8 mouse cellular contexts compared by ENCODE assay signal in genomic region chr7:70369061-70369730, GRCm38 (mm10). TPM values are rescaled to one million over a fixed set of nuclear protein-coding genes. Genes with fewer than 3 reads are reported as not detected.
DNase-seq lines count a peak whose midpoint lies in the region; ATAC-seq and TF ChIP-seq lines count a peak whose summit lies in the region.

No protein-coding gene starts in this region.

- peak overlapping the region; percentile 60 for H3K4me3 ChIP-seq in E14TG2a.4 (replicated peaks; ENCODE audit: low read length)
- peak overlapping the region; percentile 46 for H3K4me3 ChIP-seq in heart, embryonic 15.5 days
- H3K4me3 ChIP-seq in limb, embryonic 10.5 days = peak overlapping the region; percentile 49
- H3K4me3 ChIP-seq in midbrain, embryonic 16.5 days (ENCODE audit: low read depth, low read length) = peak overlapping the region; percentile 34

- H3K27me3 ChIP-seq in E14TG2a.4 (ENCODE audit: insufficient read depth, low read length) = peaks cover 79% of the 10 kb centered on the region
- peaks cover 74% of the 10 kb centered on the region for H3K27me3 ChIP-seq in heart, embryonic 15.5 days
- H3K27me3 ChIP-seq in limb, embryonic 10.5 days (ENCODE audit: low read depth, poor library complexity, severe bottlenecking) = peaks cover 61% of the 10 kb centered on the region
- peaks cover 41% of the 10 kb centered on the region for H3K27me3 ChIP-seq in midbrain, embryonic 16.5 days (ENCODE audit: control insufficient read depth, insufficient read depth, low read depth, low read length)

- no peaks in the 10 kb centered on the region for H3K9me3 ChIP-seq in E14TG2a.4 (ENCODE audit: low read length)
- H3K9me3 ChIP-seq in heart, embryonic 15.5 days (replicated peaks) = no peaks in the 10 kb centered on the region
- no peaks in the 10 kb centered on the region for H3K9me3 ChIP-seq in limb, embryonic 10.5 days (replicated peaks)
- no peaks in the 10 kb centered on the region for H3K9me3 ChIP-seq in midbrain, embryonic 16.5 days (replicated peaks; ENCODE audit: control insufficient read depth, low read length, poor library complexity, severe bottlenecking)

- peak overlapping the region; percentile 43 for H3K9ac ChIP-seq in heart, embryonic 15.5 days
- peak overlapping the region; percentile 61 for H3K9ac ChIP-seq in midbrain, embryonic 16.5 days (ENCODE audit: low read depth, low read length)

- ATAC-seq in heart, embryonic 15.5 days (replicated peaks; ENCODE audit: insufficient number of reproducible peaks, insufficient read depth, low FRiP score, low read depth) = no peak; the same call in 1 of the 2 replicates
- ATAC-seq in midbrain, embryonic 16.5 days = no peak

- peak overlapping the region; percentile 64 for H3K4me2 ChIP-seq in heart, embryonic 15.5 days
- peak overlapping the region; percentile 54 for H3K4me2 ChIP-seq in midbrain, embryonic 16.5 days (ENCODE audit: low read length)

- H3K27ac ChIP-seq in heart, embryonic 15.5 days = peak overlapping the region; percentile 6; the same call in 1 of the 2 replicates
- H3K27ac ChIP-seq in limb, embryonic 10.5 days = peak overlapping the region; percentile 70
- H3K27ac ChIP-seq in midbrain, embryonic 16.5 days (ENCODE audit: low read length) = peak overlapping the region; percentile 81

- 4% methylated on average over 37 of the region's 37 CpGs for WGBS in heart, embryonic 15.5 days
- WGBS in limb, embryonic 10.5 days = under 1% methylated on average over 37 of the region's 37 CpGs
- WGBS in midbrain, embryonic 16.5 days = 1% methylated on average over 37 of the region's 37 CpGs

- peak; percentile 28 for DNase-seq in R1 (ENCODE audit: low read depth, low spot score)
- peak; percentile 67 for DNase-seq in limb, embryonic 10.5 days (ENCODE audit: low spot score)
- no peak for DNase-seq in thymus, postnatal 0 days (ENCODE audit: low spot score)
- DNase-seq in spleen, postnatal 10 days (ENCODE audit: low spot score in 2 of 2) = no peak
- DNase-seq in cerebellum, adult 11 months = no peak

- no peak for TF ChIP-seq CTCF in E14TG2a.4 (conservative IDR thresholded peaks at IDR 0.05; ENCODE audit: low read length)

- peaks cover 49% of the 10 kb centered on the region for H3K4me1 ChIP-seq in E14TG2a.4 (replicated peaks; ENCODE audit: low read depth, low read length)
- peaks cover 16% of the 10 kb centered on the region for H3K4me1 ChIP-seq in heart, embryonic 15.5 days (replicated peaks)
- H3K4me1 ChIP-seq in limb, embryonic 10.5 days = peaks cover 58% of the 10 kb centered on the region
- peaks cover 6% of the 10 kb centered on the region; the same call in 1 of the 2 replicates for H3K4me1 ChIP-seq in midbrain, embryonic 16.5 days (ENCODE audit: control insufficient read depth, insufficient read depth, low read length)

- no peaks in the 10 kb centered on the region for H3K36me3 ChIP-seq in E14TG2a.4 (ENCODE audit: insufficient read depth, low read length)
- no peaks in the 10 kb centered on the region for H3K36me3 ChIP-seq in heart, embryonic 15.5 days
- H3K36me3 ChIP-seq in limb, embryonic 10.5 days = no peaks in the 10 kb centered on the region
- H3K36me3 ChIP-seq in midbrain, embryonic 16.5 days (ENCODE audit: control insufficient read depth, insufficient read depth, low read length) = no peaks in the 10 kb centered on the region

RNA-seq across cellular contexts. Expression of gene Nr2f2, which starts 2.7 kb away (rescaled TPM):
- 25.1 and 27.6 TPM in 2 replicates for polyA plus RNA-seq in heart, embryonic 15.5 days (2015; fragmentation: Nextera tagmentation; extraction: Ambion mirVana)
- 48.0 and 56.8 TPM in 2 replicates for polyA plus RNA-seq in limb, embryonic 10.5 days (2016; fragmentation: Nextera tagmentation; extraction: Ambion mirVana)
- 78.0 and 102 TPM in 2 replicates for polyA plus RNA-seq in midbrain, embryonic 16.5 days (2015; fragmentation: Nextera tagmentation; extraction: Ambion mirVana)
- 4.3 and 5.3 TPM in 2 replicates for polyA plus RNA-seq in thymus, postnatal 0 days (2015; fragmentation: Nextera tagmentation; extraction: Ambion mirVana)

Comparison
In these comparisons a context has a peak if more than half of its experiments do, and no peak if none do; other contexts are left out.
1. DNase-seq: peak in R1 (single experiment) and limb, embryonic 10.5 days (single experiment); none in thymus, postnatal 0 days (single experiment), spleen, postnatal 10 days (0 of 2) and cerebellum, adult 11 months (single experiment).
2. H3K27ac ChIP-seq: peak in every context shown above with its lines; median percentile 81 in midbrain, embryonic 16.5 days; 70 in limb, embryonic 10.5 days; 6 in heart, embryonic 15.5 days.
3. Peak in every context shown above with its lines, with median percentiles within 50 percentile points of each other: H3K4me3 ChIP-seq.